Mouse (Mus musculus): ENCODE measurements around the gene Gm6592. TPM values are rescaled to one million over a fixed set of nuclear protein-coding genes. Genes with fewer than 3 reads are reported as not detected.

Gm6592 gene
- not detected in 2 replicates for polyA plus RNA-seq (2012; rRNA removed)

DNA sequence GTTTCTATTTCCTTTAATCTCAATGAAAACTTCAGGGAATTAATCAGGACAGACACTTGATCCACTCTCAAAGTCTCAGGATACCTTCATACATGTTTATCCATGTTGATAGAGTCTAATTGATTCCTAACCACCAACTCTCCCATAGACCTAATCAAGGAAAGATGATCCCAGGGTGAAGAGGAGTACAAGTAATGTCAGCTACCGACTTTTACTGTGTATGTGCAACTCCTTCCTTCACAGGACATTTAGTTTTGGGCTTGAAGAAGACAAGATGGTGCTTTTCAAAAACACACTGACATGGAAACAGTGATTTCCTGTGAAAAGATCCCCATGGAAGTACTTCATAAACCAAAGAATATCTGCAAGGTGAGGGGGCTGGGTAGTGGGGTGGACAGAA lies at the start of gene Gm6592:
TSS of gene Gm6592 (plus strand) at position 301 of the 400 bp plus-strand sequence.

GRCm38 (mm10) chrX:8803391-8803790 lies 40.4 kb upstream of the Gm6592 start, which contains the start of gene Ssxb5:
Gene Ssxb5 (plus strand): TSS chrX:8803691.

DNA sequence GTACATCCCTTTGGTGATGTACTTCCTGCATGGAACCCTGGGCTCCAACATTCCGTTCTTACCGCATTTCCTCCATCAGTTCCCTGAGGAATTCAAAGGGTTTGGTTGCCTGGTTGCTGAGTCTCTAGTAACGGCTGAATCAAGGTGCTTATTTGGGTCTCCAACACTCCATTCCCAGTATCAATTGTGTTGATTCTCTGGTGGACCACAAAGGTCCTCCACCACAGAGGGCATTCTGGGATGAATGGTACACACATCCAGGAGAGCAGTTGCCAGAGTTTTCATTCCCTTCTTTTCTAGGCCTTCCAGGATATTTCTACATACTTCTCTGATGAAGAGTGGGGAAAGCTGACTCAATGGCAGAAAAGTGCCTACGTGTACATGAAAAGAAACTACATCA lies 30.2 kb downstream of the Gm6592 start, which contains the start of gene Gm5751:
TSS of gene Gm5751 (plus strand) at position 301 of the 400 bp plus-strand sequence.

GRCm38 (mm10) chrX:8892343-8893155 lies 48.8 kb downstream of the Gm6592 start, which contains the start of gene B630019K06Rik:
Gene B630019K06Rik (plus strand): TSS chrX:8892382.

Other genes with a start within 250 kb of the Gm6592 start
- not detected in 2 replicates for gene Ssxb8, start 153.2 kb upstream of the Gm6592 start, polyA plus RNA-seq (2012; rRNA removed)
- gene Ssx9, start 95.6 kb upstream of the Gm6592 start, polyA plus RNA-seq (2012; rRNA removed) = not detected in 2 replicates
- not detected in 2 replicates for gene Ssxb5, start 40.3 kb upstream of the Gm6592 start, polyA plus RNA-seq (2012; rRNA removed)
- not detected in 2 replicates for gene Gm5751, start 30.3 kb downstream of the Gm6592 start, polyA plus RNA-seq (2012; rRNA removed)
- 32.0 and 33.2 TPM in 2 replicates for gene B630019K06Rik, start 48.4 kb downstream of the Gm6592 start, polyA plus RNA-seq (2012; rRNA removed)
- not detected in 2 replicates for gene Fthl17b, start 119.0 kb downstream of the Gm6592 start, polyA plus RNA-seq (2012; rRNA removed)
- gene Fthl17c, start 132.6 kb downstream of the Gm6592 start, polyA plus RNA-seq (2012; rRNA removed) = not detected in 2 replicates
- gene Fthl17d, start 142.8 kb downstream of the Gm6592 start, polyA plus RNA-seq (2012; rRNA removed) = not detected in 2 replicates
- gene Fthl17e, start 189.5 kb downstream of the Gm6592 start, polyA plus RNA-seq (2012; rRNA removed) = not detected in 2 replicates
- not detected in 2 replicates for gene Fthl17f, start 219.0 kb downstream of the Gm6592 start, polyA plus RNA-seq (2012; rRNA removed)

Measured in central nervous system, embryonic 18 days (tissue).